Mouse (Mus musculus) thymus, postnatal 14 days (tissue): ENCODE measurements at regions not wholly inside any gene's neighbourhood (a gene's known extent, or its start where the extent isn't known, plus 50 kb on each side); places are given as distances from the start of the nearest gene placed in this dataset.
A peak's percentile ranks its signal among the peaks of the same experiment; 100 is the strongest.

ENCODE experiments used
- DNase-seq: peaks from one replicate; pipeline ENCODE4 v3.0.0; 2021

DNA sequence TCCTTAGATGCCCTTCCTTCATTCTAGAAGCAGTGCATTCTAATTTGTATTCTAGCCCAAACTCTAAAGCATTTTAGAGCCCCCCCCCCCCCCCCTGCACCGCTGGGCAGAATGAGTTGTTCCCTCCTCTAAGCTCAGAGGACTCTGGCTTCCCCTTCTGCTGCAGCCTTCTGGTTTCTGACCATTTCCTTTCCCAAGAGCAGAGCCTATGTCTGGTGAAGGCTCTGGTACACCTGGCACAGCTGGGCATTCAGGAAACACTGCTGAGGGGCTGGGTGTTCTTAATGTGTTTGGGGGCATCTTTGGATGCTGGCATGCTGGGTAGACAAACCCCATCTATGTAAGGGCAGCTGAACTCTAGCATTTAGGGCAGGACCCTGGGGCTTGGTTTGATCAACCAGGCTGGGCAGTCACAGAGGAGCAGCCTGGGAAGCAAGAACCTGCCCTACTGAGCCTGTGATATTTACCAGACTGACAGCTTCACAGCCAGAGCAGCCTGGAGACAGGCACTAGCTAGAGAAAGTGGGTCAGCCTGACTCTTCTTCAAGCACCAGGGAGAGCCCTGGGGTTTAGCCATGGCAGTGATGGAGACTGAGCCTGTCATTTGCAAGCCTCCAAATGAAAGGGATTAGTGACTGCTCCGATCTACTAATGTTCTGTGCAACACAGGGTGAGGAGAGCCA lies 469.7 kb downstream of the Rps24 start:
- DNase-seq = no peak

DNA sequence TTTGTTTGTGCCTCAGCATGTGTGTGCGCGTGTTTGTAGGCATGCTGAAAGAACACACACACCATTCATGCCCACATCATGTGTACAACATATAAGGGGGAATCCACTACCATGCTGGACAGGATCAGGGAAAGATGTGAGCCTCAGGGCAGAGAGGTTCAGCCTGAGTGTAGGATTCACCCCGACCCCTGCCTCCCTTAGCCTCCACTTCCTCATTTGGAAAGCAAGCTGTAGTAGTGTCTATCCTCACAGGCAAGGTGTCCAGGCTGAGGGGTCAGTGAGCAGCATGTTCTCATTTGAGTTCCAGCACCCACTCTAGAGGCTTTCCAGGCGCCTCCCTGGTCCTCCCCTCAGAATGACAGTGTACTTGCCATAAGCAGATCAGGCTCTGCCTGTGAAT lies 470.5 kb downstream of the Rps24 start:
- no peak for DNase-seq

DNA sequence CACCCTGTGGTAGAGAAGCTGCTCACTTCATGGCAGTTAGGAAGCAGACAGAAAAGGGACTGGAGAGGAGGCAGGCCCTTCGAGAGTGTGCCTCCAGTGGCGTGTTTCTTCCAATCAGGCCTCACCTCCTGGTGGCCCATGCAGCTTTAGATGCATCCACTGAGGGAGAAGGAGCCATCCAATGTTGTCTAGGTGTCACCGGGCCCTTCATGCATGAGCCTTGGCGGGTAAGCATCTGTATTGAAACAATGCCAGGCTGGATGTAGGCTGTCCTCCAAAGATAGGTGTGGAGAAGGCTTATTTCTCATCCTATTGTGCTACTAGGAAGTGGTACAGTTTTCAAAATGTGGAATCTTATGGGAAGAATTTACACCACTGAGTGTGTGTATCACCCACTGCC lies 471.9 kb downstream of the Rps24 start:
- no peak for DNase-seq

DNA sequence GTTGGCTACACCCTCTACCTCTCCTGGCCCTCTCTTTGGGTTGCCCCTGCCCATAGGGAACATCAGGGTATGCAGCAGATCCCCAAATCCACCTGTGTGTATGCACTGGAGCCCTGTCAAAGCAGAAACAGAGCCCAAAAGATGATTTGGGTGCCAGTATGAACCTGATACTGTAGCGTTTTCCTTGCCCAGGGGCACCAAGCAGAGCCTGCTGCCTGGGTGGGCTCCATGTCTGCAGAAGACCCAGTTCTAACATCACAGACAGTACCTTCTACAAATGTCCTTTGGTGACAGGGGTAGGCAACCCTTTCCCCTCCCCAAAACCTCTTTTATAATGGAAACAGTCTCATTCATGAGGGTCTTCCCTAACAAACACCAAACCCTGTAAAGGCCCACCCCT lies 472.5 kb downstream of the Rps24 start:
- no peak for DNase-seq

DNA sequence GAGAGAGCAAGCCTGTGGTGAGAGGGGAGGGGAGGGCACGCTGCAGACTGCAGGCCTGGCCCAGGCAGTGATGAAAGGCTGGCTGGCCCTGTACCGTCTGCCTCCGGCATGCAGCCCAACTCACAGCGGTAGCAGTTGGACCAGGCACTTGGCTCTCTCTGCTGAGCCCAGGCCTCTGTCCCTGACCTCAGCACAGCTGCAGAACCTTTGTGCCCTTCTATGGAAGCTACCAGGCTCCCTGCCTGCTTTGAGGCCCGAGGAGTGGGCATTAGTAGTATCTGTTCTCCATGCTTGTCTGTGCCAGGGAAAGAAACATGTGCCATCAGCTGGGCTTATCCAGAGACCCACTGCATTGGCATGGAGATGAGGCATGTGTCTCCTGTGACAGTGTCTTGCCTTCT lies 473.2 kb downstream of the Rps24 start:
- no peak for DNase-seq

DNA sequence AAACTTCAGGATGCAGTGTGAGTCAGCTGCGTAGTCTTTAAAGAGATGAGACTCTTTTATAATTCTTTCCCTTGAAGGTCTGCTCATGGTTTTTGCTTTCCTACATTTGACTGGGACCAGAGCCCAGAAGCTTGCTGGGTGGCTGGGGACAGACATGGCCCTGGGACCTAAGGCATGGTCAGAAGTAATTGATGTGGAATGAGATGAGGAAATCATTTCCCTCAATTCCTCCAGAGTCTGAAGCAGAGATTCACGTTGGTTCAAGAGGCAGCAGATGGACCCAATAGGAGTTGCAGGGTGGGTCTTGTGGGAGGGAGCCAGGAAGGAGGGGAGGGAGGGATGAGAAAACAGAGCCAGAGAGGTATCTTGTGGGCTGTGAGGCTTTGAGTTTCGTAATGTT lies 473.9 kb downstream of the Rps24 start:
- DNase-seq = no peak

DNA sequence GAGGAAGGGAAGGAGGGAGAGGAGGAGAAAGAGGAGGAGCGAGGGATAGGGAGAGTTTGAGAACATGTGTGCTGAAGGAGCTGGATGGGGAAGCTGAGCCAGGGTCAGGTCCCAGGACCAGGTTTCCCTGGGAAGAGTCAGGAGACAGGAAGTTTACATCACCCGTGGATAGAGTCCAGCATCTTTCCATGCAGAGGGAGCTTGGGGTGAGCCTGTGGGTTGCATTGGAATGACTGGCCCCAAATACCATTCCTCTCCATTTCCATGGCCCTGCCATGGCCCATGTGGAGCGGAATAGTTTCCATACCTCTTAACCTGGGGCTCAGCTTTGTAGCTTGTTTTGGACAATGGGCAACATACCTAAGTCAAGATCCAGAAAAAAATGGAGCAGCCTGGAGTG lies 474.8 kb downstream of the Rps24 start:
- DNase-seq = no peak

DNA sequence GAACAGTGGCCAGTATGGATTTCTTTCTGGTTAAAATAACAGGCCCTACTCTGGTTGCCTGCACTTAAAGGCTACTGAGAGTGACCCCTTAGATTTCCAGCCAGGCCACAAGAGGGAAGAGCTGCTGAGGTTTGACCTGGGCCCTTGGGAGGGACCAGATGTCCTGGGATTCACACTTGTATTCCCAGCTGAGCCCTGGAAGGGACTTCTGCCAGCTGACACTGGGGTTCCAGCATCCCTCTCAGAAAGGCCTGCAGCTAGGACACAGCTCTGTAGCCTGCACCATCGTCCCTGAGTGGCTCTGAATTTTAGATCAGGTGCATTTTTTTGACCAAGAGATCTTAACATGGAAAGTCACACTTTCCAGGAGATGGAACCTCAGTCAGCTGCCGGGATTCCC lies 482.7 kb downstream of the Rps24 start:
- DNase-seq = no peak

DNA sequence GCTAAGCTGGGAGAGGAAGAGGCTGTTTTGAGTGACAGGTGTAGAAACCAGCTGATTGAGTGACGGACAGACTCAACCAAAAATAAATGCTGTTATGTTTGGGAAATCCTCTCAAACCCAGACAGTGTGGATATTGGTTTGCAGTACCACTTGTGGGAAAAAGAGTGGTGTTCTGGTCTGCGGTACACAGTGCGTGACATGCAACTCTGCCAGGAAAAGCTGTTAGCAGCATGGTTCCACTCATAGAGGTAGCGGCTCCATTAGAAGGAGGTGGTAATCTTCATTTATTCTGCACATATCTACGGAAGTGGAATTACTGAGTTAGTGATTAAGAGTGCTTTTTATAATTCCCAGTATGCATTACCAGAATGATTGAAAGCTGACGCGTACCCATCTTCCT lies 485.4 kb downstream of the Rps24 start:
- DNase-seq = no peak

DNA sequence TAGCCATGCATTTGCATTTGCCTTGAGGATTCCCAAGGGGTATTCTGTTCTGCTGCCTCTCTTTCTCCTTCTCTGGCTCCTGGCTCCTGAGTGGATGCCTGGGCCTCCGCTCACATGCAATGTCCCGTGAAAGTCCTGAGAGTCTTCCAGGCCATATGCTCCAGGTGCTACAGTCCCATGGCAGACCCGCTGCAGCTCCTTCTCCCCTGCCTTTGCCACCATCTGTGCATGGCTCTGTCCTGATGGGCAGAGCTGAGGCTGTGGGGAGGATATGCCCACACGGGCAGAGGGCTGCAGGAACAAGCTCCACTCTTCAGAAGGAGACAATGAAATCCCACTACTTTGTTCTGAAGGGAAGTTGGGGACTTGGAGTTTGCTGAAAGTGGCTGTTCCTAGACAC lies 485.9 kb upstream of the Zmiz1 start:
- no peak for DNase-seq

DNA sequence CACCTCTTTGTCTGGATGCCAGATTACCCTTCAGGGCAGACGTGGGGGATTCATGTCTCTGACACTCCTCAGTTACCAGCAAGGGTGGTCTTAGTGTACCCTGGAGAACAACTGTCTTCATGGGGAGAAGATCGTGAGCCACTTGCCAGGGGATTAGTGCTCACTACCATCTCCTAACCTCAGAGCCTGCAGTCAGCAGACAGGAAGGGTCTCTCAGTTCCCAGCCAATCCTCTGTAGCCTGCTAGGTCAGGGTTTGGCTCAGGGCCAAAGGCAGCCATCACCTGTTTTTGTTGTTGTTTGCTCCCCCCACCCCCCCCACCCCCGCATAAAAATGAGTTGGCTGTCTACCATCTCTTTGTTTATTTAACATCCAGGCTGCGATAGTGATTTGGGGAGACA lies 485.4 kb upstream of the Zmiz1 start:
- no peak for DNase-seq

DNA sequence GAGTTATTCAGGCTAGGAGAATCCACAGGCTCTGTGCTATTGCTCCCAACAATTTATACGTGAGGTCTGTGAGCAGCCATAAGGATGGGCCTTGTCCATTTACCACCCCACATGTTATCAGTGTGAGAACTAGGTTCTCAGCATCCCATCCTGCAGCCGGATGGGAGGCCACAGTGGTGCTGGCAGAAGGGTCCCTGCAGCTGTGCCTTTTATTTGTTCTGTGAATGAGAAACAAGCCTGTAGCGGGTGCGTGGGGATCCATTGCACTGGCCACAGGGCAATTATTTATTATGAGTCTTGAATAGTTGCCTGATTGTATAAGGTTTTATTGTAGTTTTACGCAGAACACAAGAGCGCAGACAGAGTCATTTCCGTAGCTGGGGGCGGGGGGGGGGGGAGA lies 476.5 kb upstream of the Zmiz1 start:
- DNase-seq = no peak

DNA sequence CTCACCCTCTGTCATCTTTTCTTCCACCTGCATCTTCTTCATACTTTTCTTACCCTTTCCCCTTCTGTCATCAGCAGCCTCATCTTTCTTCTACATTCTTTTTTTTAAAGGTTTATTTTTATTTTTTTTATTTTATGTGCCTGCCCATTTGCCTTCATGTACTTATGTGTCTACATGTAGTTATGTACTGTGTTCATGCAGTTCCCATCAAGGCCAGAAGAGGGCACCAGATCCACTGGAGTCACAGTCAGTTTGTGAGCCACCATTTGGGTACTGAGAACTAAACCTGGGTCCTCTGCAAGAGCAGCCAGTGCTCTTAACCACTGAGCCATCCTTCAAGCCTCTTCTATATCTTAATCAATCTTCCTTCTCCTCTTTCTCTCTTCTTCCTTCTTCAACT lies 475.7 kb upstream of the Zmiz1 start:
- peak; percentile 51 for DNase-seq

DNA sequence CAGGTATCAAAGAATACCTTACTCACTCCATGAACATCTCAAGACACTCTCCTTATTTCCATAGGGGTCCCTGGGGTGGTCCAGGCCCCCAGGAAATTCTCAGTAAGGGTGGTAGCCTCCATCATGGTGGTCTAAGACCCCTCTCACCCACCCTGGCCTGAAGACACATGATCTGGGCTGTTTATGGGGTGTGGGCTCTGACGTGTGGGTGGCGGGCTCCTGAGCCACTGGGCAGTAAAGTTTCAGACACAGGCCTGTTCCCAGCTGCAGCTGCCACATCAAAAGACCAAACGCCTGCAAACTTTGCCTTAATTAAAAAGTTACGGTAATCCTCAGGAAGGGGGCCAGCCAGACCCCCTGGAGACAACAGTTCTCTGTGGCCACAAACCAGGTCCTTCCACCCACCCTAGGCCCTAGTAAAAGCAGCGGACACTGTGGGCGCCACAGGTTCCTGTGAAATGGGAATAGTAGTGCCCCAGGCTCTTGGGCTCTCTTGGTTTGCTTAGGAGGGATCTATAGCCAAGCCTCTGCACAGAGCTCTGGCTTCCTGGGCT lies 473.1 kb upstream of the Zmiz1 start:
- no peak for DNase-seq

DNA sequence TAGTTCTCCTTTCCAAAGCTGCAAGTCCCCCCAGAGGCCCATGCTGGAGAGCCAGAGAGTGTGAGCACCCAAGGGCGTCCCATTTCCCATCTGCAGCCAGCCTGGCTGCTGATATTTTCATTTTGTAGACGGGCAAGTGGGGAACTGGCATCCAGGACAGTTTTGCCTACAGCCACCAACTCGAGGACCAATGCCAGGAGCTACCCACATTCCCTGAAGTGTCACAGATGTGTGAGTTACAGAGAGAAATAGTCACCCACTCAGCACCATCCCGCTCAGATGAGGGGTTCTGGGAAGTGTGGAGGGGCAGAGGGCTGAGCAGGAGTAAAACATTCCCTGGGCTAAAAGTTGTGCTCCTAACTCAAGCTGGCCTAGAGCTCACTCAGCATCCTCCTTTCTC lies 472.6 kb upstream of the Zmiz1 start:
- no peak for DNase-seq

DNA sequence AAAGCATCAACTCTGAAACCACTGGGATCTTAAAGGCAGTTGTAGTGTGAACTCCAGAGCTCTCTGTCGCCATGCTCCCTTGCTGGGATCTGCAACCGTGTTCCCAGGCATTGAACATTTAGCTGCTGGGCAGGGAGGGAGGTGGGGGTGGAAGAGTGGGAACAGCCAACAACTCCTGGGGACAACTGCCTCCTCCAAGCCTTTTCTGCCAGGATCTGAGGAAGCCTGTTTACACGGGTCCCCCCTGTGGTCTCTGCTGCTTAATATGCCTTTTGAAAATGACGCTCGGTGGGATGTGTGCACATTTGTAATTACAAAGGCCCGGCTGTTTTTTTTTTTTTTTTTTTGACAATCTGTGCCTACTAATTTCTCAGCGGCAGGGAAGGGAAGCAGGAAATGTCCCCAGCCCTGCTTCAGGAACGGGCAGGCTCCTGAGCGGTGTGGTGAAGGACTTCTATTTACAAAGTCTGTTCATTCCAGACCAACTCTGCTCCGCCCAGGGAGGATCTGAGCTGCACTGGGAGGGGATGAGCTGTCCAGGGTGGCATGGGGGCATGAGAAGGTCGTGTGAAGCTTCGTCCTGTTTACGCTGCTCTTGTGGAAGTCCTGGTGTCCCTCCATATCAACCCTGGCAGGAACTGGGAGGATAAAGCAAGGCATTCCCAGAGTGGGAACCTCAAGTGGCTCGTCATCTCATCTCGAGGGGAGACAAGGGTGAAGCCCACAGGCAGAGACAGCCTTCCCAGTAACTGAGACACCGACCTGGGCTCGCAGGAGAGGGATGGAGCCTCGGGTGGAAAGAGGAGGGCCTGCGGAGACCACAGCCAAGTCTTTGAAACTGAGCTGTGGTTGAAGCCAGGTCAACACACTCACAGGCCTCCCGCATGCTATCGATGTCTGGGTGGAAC lies 465.0 kb upstream of the Zmiz1 start:
- no peak for DNase-seq

DNA sequence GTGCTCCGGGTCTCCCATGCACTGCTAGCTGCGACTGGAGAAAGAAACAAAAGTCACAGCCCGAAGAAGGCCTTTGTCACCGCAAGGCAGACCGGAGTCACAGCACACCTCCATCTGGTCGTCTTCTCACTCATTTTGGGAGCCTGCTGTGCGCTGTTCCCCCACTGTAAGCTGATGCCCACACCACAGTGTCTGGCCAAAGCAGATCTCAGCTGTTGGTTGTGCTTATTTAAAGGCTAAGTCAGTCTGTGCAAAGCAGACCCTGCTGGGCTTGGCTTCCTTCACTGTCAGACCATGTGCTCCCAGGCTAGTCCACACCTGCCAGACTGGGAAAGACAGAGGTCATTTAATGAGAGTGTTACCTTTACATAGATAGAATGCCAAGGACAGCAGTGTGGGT lies 463.8 kb upstream of the Zmiz1 start:
- DNase-seq = no peak

DNA sequence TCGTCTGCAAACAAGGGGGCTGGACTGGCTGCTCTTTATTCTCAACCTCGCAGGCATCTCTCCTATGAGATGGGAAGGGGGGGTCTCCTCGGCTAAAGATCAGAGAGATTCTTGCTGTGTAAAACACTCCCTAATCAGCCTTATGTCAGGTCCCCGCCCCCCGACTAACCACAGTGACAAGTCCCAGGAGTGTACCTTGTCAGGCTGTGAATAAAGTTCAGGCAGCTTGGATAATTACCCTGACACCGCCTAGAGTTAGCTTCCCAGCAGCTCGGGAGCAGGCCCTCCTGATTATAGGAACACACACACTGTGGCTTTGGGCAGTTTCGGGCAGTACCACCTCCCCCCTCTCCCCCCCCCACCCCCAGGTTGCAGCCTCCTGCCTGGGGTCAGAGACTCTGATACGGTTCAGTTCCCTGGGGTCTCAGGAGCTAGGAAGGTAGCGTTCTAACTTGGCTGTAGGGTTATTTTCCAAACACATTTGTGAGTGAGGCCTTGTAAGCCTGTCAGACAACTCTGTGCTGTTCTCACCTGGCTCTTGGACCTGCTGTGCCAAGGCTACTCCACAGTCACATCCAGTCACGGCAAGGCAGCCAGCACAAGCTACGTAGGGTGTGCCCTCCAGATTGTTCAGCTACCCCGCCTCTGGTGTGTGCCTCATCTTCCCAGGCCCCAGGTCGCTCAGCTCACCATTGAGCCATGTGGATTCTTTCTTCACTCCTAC lies 461.0 kb upstream of the Zmiz1 start:
- DNase-seq = no peak

DNA sequence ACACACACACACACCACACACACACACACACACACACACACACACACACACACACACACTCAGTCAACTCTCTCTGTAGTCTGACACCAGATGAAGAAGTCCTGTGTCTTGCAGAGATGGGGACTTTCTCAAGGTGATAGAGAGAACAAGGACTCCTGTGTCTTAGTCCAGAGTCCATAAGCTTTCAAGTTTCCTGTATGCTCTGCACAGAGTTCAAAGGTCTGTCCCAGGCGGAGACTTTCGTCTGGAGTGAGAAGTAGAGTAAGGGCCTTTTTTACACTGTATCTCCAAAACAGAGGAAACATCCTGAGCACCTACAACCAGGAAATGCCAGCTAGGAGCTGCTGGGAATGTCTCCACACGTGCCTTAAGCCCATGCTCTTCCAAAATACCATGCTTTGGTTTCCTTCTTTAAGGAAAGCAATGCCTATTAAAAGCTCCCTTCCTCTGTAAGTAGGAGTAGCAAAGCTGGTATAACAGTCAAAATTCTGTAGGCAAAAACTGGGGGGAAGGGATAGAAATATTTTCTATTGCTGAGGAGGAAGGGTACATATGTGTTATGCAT lies 459.9 kb upstream of the Zmiz1 start:
- DNase-seq = no peak

DNA sequence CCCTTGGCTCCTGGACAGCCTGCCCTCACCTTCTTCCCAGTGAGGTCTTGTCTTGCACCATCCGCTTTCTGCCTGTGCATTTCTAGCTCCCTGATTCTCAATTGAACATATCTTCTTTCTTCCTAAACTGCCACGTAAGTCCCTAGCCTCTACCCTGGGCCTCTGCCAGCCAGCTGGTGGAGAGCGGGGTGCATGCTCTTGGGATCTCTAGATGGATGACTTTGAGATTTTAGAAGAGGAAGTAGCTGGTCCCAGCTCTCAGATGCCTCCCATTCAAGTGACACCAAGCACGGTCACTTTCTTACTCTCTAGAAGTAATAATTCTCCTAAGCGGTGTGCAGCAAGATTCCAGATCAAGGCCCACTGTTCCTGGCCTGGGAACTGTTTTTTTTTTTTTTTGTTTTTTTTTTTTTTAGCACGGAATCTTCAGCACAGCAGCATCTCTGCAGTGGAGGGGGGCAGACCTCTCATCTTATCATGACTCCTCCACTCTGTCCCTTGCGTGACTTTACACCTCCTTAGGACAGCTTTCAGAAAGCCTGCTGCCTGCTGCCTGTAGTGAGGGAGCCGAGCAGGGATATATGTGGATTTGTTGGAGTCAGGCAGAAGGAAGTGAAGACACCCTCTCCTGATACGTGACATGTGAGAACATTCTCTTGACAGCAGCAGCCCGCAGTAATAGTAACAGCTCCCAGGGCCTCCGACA lies 453.6 kb upstream of the Zmiz1 start:
- DNase-seq = no peak

DNA sequence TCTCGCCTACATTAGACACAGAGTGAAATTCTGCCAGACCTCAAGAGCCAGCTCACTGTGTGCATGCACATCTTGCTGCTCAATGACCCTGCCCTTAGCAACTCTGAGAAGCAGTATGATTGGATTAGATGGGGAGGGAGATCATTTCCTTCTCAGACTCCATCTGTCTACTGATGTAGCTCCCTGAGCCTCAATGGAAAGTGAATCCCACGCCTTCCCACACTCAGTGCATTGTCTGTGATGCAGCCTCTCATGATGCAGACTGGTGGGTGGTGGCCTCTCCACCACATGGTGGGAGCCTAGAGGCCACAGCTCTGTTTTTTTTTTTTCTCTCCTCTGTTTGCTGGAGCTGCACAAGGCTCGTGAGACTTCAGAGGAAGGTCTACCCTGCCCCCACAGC lies 447.1 kb upstream of the Zmiz1 start:
- DNase-seq = no peak
